Mouse (Mus musculus) MEL (cell line): ENCODE results near the gene Acad11.

Source experiments
- BHLHE40 ChIP-seq: IDR thresholded peaks from 2 replicates; pipeline ENCODE4 v1.6.1; 2012; ENCODE audit warnings: low read depth, mild to moderate bottlenecking, inconsistent platforms, low read length, improper control_type of control experiment, borderline replicate concordance
- CTCF ChIP-seq, 3 experiments: IDR thresholded peaks in 2 of 3; conservative IDR thresholded peaks in 1 of 3; 2 replicates each; pipeline ENCODE4 v1.5.1; 2011 to 2012; ENCODE audit warnings: low read length in 3 of 3, low read depth in 2 of 3, mild to moderate bottlenecking in 2 of 3, improper control_type of control experiment in 1 of 3, inconsistent platforms in 1 of 3, mixed read lengths in 1 of 3, moderate library complexity in 1 of 3; ENCODE audit not compliant: control insufficient read depth in 1 of 3, insufficient read depth in 1 of 3, poor library complexity in 1 of 3, severe bottlenecking in 1 of 3
- EP300 ChIP-seq, 2 experiments: IDR thresholded peaks; 2 replicates each; pipeline ENCODE4 v1.6.1; 2011; ENCODE audit warnings: improper control_type of control experiment in 2 of 2, low read length in 2 of 2, low read depth in 1 of 2, mild to moderate bottlenecking in 1 of 2
- ETS1 ChIP-seq: IDR thresholded peaks from 2 replicates; pipeline ENCODE4 v1.6.1; 2012; ENCODE audit warnings: low read depth, mild to moderate bottlenecking, inconsistent platforms, low read length, improper control_type of control experiment, moderate library complexity
- GATA1 ChIP-seq: IDR thresholded peaks from 2 replicates; pipeline ENCODE4 v1.6.1; 2011; ENCODE audit warnings: low read depth, low read length, improper control_type of control experiment
- KAT2A ChIP-seq: conservative IDR thresholded peaks from 2 replicates; pipeline ENCODE4 v1.6.1; 2012; ENCODE audit warnings: low read depth, low read length, improper control_type of control experiment, inconsistent platforms
- MAX ChIP-seq: IDR thresholded peaks from 2 replicates; pipeline ENCODE4 v1.6.1; 2011; ENCODE audit warnings: low read length, improper control_type of control experiment
- MXI1 ChIP-seq: IDR thresholded peaks from 2 replicates; pipeline ENCODE4 v1.6.1; 2011; ENCODE audit warnings: mild to moderate bottlenecking, low read depth, low read length, improper control_type of control experiment
- POLR2A ChIP-seq, 2 experiments: IDR thresholded peaks; 2 replicates each; pipeline ENCODE4 v1.6.1; 2011 to 2012; ENCODE audit warnings: low read length in 2 of 2, mild to moderate bottlenecking in 2 of 2, control low read depth in 1 of 2, improper control_type of control experiment in 1 of 2, low read depth in 1 of 2, moderate library complexity in 1 of 2; ENCODE audit not compliant: control insufficient read depth in 1 of 2, insufficient read depth in 1 of 2, poor library complexity in 1 of 2
- RCOR1 ChIP-seq: IDR thresholded peaks from 2 replicates; pipeline ENCODE4 v1.6.1; 2012; ENCODE audit warnings: low read depth, mild to moderate bottlenecking, inconsistent platforms, low read length, improper control_type of control experiment
- TCF12 ChIP-seq: IDR thresholded peaks from 2 replicates; pipeline ENCODE4 v1.6.1; 2014; ENCODE audit warnings: low read depth, mild to moderate bottlenecking, inconsistent platforms, low read length, improper control_type of control experiment, moderate library complexity
- USF2 ChIP-seq, 2 experiments: IDR thresholded peaks; 2 replicates each; pipeline ENCODE4 v1.6.1; 2011 to 2012; ENCODE audit warnings: improper control_type of control experiment in 2 of 2, low read length in 2 of 2, borderline replicate concordance in 1 of 2, inconsistent platforms in 1 of 2, low read depth in 1 of 2, mild to moderate bottlenecking in 1 of 2; ENCODE audit not compliant: insufficient read depth in 1 of 2

DNA sequence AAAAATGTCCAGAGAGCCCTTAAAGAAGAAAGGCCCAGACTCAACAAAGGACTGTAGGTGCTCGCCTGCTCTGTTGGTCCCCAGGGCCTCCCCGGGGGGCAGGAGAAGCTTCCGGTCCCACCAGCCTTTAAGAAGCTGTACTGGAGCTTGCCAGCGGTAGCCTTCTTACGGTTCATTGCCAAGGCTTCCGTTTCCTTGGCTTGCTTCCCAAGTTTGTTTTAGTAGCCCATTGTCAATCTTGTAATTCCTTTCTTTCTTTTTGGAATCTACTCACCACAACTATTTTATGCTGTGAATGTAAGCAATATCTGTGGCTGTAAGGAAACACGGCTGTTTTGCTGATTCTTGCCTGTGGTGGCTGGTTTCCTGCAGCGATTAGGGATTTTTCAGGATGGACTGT, 25.4 kb downstream of the Acad11 start:
- no peak for TF ChIP-seq POLR2A (IDR thresholded peaks at IDR 0.05; ENCODE audit: control insufficient read depth in 1 of 2, insufficient read depth in 1 of 2, low read depth in 1 of 2, low read length in 2 of 2, poor library complexity in 1 of 2)
- no peak for TF ChIP-seq GATA1
- TF ChIP-seq TCF12, result no peak
- TF ChIP-seq CTCF (IDR thresholded peaks at IDR 0.05 in 2 of 3, conservative IDR thresholded peaks at IDR 0.05 in 1 of 3; ENCODE audit: control insufficient read depth in 1 of 3, insufficient read depth in 1 of 3, low read depth in 2 of 3, low read length in 3 of 3, poor library complexity in 1 of 3, severe bottlenecking in 1 of 3), result no peak
- no peak for TF ChIP-seq EP300 (IDR thresholded peaks at IDR 0.05; ENCODE audit: low read depth in 1 of 2, low read length in 2 of 2)
- TF ChIP-seq MAX, result no peak
- TF ChIP-seq RCOR1, result no peak
- no peak for TF ChIP-seq MXI1
- TF ChIP-seq ETS1, result no peak
- no peak for TF ChIP-seq KAT2A
- no peak for TF ChIP-seq BHLHE40
- TF ChIP-seq USF2 (IDR thresholded peaks at IDR 0.05; ENCODE audit: borderline replicate concordance in 1 of 2, insufficient read depth in 1 of 2, low read depth in 1 of 2, low read length in 2 of 2), result no peak
